Mouse (Mus musculus) right cerebral cortex, adult 18-20 months (tissue): ENCODE data around the gene Lat.
"Not testable (repeated sequence)": the region's sequence is repeated elsewhere in the genome, so short reads cannot be mapped to it uniquely, and the experiment has no call there.

Experiments used
- DNase-seq: peaks from one replicate; pipeline ENCODE4 v3.0.0; 2022; ENCODE audit warnings: mixed read lengths

Gene Lat

DNA sequence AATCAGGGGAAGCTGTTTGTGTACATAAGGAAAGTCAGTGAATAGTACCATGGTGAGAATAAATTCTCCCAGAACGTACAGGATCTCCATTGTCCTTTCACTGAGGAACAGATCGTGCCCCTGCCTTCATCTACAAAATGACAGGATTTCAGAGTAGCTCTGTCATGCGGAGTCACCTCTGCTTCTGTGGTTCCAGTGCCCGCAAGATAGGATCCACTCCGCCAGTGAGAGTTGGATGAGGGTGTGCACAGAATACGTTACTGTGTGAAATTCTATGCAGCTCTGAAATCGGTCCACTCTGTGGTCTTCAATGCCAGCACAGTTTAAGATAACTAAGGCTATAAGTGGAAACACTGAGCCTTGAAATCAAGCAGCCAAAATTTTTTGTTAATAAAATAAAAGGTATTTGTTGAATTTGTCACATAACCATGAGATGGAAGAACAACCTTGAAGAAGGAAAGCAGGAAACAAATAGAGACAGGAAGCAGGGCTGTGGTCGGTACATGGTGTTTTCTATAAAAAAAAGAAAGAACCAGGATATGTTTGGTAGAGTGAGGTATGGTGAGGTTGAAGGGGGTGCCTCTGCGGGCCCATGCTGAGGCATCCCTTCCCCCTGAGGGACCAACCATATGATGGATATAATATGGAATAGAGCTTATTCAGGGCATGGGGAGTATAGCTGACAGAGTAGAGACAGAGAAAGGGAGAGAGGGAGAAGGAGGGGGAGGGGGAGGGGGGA, 39.3 kb downstream of the Lat start:
- no peak for DNase-seq

DNA sequence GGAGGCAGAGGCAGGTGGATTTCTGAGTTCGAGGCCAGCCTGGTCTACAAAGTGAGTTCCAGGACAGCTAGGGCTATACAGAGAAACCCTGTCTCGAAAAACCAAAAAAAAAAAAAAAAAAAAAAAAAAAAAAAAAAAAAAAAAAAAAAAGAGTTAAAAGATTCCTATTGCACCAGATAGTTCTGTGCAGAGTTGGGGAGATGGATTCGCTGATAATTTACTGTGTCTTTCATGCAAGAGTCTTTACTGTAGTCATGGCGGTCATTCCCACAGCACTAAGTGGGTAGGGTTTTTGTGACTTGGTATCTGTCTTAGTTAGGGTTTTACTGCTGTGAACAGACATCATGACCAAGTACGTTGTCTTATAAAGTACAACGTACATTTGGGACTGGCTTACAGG, 40.5 kb downstream of the Lat start:
- DNase-seq, result not testable (repeated sequence)

DNA sequence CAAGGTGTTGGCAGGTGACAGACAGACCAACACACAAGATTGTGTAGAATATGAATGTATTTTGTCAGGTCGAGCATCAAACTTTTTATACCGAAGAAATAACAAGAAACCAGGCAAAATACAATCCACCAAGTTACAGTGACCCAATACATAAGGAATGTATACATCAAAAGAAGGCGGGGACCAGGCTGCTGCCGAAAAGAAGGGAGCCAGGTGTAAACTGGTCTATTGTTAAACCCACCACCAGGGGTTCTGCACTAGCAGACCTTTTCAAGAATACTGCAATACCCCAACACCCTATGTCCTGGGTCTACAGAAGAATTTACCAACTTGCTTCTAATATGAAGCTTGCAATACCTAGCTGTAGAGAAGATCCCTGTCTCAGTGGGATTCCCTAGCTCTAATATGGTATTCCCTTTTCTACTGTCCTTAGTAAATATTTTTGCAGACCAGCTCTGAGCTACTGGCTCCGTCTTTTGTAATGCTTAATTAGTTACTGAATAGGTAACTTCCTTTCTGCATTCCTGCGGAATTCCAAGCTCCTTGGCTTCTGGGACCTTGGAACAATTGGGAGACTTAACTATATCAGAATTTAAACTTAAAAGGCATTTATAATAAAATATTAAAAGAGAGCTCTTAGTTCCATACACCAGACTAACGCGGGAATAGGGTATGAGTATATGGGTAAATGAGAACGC, 43.6 kb downstream of the Lat start:
- not testable (repeated sequence) for DNase-seq

DNA sequence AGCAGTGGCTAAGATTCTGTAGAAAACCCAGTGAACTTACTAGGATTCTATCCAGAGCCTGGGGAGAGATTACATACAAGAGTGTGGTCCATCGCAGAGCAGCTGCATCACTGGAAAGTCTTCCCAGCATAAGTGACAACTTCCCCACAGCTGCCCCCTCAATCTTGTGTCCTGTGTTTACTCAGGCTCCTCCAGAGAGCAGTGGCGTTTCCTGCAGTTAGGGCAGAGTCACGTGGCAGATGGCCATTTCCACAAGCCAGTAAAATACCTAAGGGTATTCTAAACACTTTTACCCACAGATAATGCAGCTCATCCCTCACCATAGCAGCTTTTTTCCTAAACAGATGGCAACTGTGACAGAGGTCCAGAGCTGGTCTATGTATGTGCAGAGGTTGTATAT, 44.6 kb downstream of the Lat start:
- DNase-seq, result no peak

DNA sequence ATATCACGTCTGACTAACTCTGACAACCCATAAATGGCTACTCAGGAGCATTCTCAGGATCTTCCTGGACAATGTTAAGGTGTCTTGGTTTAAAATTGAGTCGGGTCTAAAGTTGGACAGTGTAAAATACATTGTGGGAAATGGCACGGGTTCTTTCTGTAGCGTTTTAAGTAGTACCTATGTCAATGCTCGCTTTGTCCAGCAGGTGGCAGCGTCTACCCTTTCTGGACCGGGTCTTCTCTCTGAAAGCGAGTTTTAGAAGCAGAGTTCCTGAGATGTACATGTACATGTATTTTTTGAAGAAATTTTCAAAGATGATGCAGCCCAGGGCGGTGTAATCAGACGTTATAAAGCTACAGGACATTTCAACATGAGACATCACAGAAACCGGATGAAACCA, 45.6 kb downstream of the Lat start:
- DNase-seq, result peak; percentile 71

DNA sequence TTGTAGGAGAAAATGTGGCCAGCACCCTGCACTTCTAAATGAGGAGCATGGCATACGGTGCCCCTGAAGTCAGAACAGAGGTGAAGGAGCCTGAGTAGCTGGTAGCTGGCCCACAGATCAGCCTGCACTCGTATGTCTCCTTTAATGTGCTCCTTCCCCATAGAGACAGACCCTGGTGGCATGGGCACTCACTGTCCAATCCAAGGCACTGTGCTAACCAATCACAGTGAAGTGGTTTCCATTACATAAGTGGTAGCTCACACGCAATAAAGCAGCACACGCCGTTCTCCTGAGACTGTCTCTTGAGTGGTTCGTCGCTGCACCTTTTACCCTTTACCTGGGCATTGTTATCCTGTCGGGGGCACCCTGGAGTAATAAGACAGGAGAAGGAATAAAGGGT, 55.1 kb downstream of the Lat start:
- DNase-seq, result no peak
